Mouse (Mus musculus): Measurements from ENCODE around the gene Cnn1.

- peak; percentile 91 for TF ChIP-seq CTCF (IDR thresholded peaks at IDR 0.05; ENCODE audit: low read depth)
- TF ChIP-seq EP300 (optimal IDR thresholded peaks at IDR 0.05), result no peak
These were observed 39.5 kb downstream of the Cnn1 start for GRCm38 (mm10) chr9:22138480-22138879.
